In genomic region chr15:98868346-98869063, GRCm38 (mm10) we compare ENCODE assay signal across 8 mouse cellular contexts. TPM values are rescaled to one million over a fixed set of nuclear protein-coding genes. Genes with fewer than 3 reads are reported as not detected.
DNase-seq lines count a peak whose midpoint lies in the region; ATAC-seq and TF ChIP-seq lines count a peak whose summit lies in the region.

No protein-coding gene starts in this region.

- H3K27ac ChIP-seq in liver, adult 2 months (replicated peaks; ENCODE audit: insufficient read depth, low read depth, low read length): no peak overlapping the region
- peak overlapping the region; percentile 24; the same call in 1 of the 2 replicates for H3K27ac ChIP-seq in embryonic facial prominence, embryonic 14.5 days (replicated peaks; ENCODE audit: low read depth, low read length)
- peak overlapping the region; percentile 28; the same call in 1 of the 2 replicates for H3K27ac ChIP-seq in intestine, embryonic 16.5 days (ENCODE audit: low read length)
- H3K27ac ChIP-seq in neural tube, embryonic 14.5 days (ENCODE audit: low read depth, low read length): no peak overlapping the region

- H3K4me2 ChIP-seq in embryonic facial prominence, embryonic 14.5 days (ENCODE audit: low read depth, low read length): peak overlapping the region; percentile 98
- peak overlapping the region; percentile 97 for H3K4me2 ChIP-seq in intestine, embryonic 16.5 days (ENCODE audit: low read depth, low read length)
- peak overlapping the region; percentile 100 for H3K4me2 ChIP-seq in neural tube, embryonic 14.5 days (ENCODE audit: low read depth, low read length)

- no peaks in the 10 kb centered on the region for H3K9me3 ChIP-seq in embryonic facial prominence, embryonic 14.5 days (ENCODE audit: control insufficient read depth, low read length)
- no peaks in the 10 kb centered on the region for H3K9me3 ChIP-seq in intestine, embryonic 16.5 days (ENCODE audit: control insufficient read depth, low read length)
- H3K9me3 ChIP-seq in neural tube, embryonic 14.5 days (ENCODE audit: control insufficient read depth, low read length): no peaks in the 10 kb centered on the region

- peaks cover 50% of the 10 kb centered on the region for H3K79me2 ChIP-seq in liver, adult 2 months (ENCODE audit: control insufficient read depth, insufficient read depth, low read length)

- DNase-seq in liver, adult 2 months (ENCODE audit: extremely low read depth, low read depth, low spot score): no peak
- no peak for DNase-seq in liver
- no peak for DNase-seq in embryonic facial prominence, embryonic 14.5 days (ENCODE audit: low spot score)
- DNase-seq in left cerebral cortex, adult 11 months (ENCODE audit: low spot score): no peak
- no peak for DNase-seq in B cell, adult 2 months
- no peak for DNase-seq in adrenal gland, postnatal 14 days

- WGBS in liver, adult 2 months: 36% methylated on average over 11 of the region's 11 CpGs
- WGBS in embryonic facial prominence, embryonic 14.5 days: 34% methylated on average over 11 of the region's 11 CpGs
- WGBS in intestine, embryonic 16.5 days: 31% methylated on average over 11 of the region's 11 CpGs
- 42% methylated on average over 11 of the region's 11 CpGs for WGBS in neural tube, embryonic 14.5 days

- no peaks in the 10 kb centered on the region for H3K27me3 ChIP-seq in liver, adult 2 months (ENCODE audit: control insufficient read depth, insufficient read depth, low read length)
- no peaks in the 10 kb centered on the region for H3K27me3 ChIP-seq in embryonic facial prominence, embryonic 14.5 days (replicated peaks; ENCODE audit: control insufficient read depth, insufficient read depth, low read length)
- no peaks in the 10 kb centered on the region for H3K27me3 ChIP-seq in intestine, embryonic 16.5 days (replicated peaks; ENCODE audit: control insufficient read depth, insufficient read depth, low read length)
- H3K27me3 ChIP-seq in neural tube, embryonic 14.5 days (ENCODE audit: control insufficient read depth, insufficient read depth, low read length): peaks cover 3% of the 10 kb centered on the region; the same call in 1 of the 2 replicates

- peak overlapping the region; percentile 35 for H3K9ac ChIP-seq in liver, adult 2 months (ENCODE audit: low read depth, low read length)
- peak overlapping the region; percentile 96 for H3K9ac ChIP-seq in embryonic facial prominence, embryonic 14.5 days (ENCODE audit: low read depth, low read length)
- H3K9ac ChIP-seq in intestine, embryonic 16.5 days (ENCODE audit: low read depth, low read length): peak overlapping the region; percentile 90
- H3K9ac ChIP-seq in neural tube, embryonic 14.5 days (replicated peaks; ENCODE audit: low read depth, low read length): 0 out of 2 replicates have a peak overlapping the region, but pooled peaks have one; percentile 32

- no peak for ATAC-seq in embryonic facial prominence, embryonic 14.5 days (ENCODE audit: low read depth)
- ATAC-seq in intestine, embryonic 16.5 days: no peak
- ATAC-seq in neural tube, embryonic 14.5 days (ENCODE audit: low read depth): no peak

- no peak overlapping the region for H3K4me3 ChIP-seq in liver, adult 2 months (ENCODE audit: insufficient read depth, low read depth, low read length)
- H3K4me3 ChIP-seq in embryonic facial prominence, embryonic 14.5 days (ENCODE audit: low read depth, low read length): peak overlapping the region; percentile 96
- H3K4me3 ChIP-seq in intestine, embryonic 16.5 days (ENCODE audit: low read length): peak overlapping the region; percentile 72
- peak overlapping the region; percentile 99 for H3K4me3 ChIP-seq in neural tube, embryonic 14.5 days (ENCODE audit: low read depth, low read length)

- H3K4me1 ChIP-seq in liver, adult 2 months (ENCODE audit: control insufficient read depth, insufficient read depth, low read length): peaks cover 27% of the 10 kb centered on the region
- H3K4me1 ChIP-seq in embryonic facial prominence, embryonic 14.5 days (ENCODE audit: control insufficient read depth, insufficient read depth, low read length): peaks cover 21% of the 10 kb centered on the region
- H3K4me1 ChIP-seq in intestine, embryonic 16.5 days (ENCODE audit: control insufficient read depth, insufficient read depth, low read length): peaks cover 25% of the 10 kb centered on the region
- H3K4me1 ChIP-seq in neural tube, embryonic 14.5 days (ENCODE audit: control insufficient read depth, insufficient read depth, low read length): peaks cover 35% of the 10 kb centered on the region

- TF ChIP-seq CTCF in liver, adult 2 months (IDR thresholded peaks at IDR 0.05; ENCODE audit: low read depth, low read length): no peak

- no peak for TF ChIP-seq POLR2A in liver, adult 2 months (IDR thresholded peaks at IDR 0.05; ENCODE audit: extremely low read depth, insufficient read depth, low read length)

- H3K36me3 ChIP-seq in liver, adult 2 months (ENCODE audit: control insufficient read depth, insufficient read depth, low read length): peaks cover 23% of the 10 kb centered on the region
- peaks cover 32% of the 10 kb centered on the region for H3K36me3 ChIP-seq in embryonic facial prominence, embryonic 14.5 days (ENCODE audit: control insufficient read depth, insufficient read depth, low read length)
- H3K36me3 ChIP-seq in intestine, embryonic 16.5 days (ENCODE audit: control insufficient read depth, insufficient read depth, low read length): peaks cover 10% of the 10 kb centered on the region
- peaks cover 29% of the 10 kb centered on the region for H3K36me3 ChIP-seq in neural tube, embryonic 14.5 days (ENCODE audit: control insufficient read depth, insufficient read depth, low read length)

RNA-seq across cellular contexts. Expression of gene Kmt2d, which starts 2.5 kb away (rescaled TPM):
- total RNA-seq in liver, adult 2 months (2014; rRNA removed): 6.6 and 10.1 TPM in 2 replicates
- polyA plus RNA-seq in liver, adult 2 months (2012; rRNA removed): 7.1 and 10.3 TPM in 2 replicates
- polyA plus RNA-seq in embryonic facial prominence, embryonic 14.5 days (2014; fragmentation: Nextera tagmentation; extraction: Ambion mirVana): 13.8 and 15.5 TPM in 2 replicates
- 7.7 and 7.9 TPM in 2 replicates for polyA plus RNA-seq in intestine, embryonic 16.5 days (2015; fragmentation: Nextera tagmentation; extraction: Ambion mirVana)
- polyA plus RNA-seq in neural tube, embryonic 14.5 days (2014; fragmentation: Nextera tagmentation; extraction: Ambion mirVana): 14.4 and 16.8 TPM in 2 replicates
- total RNA-seq in adrenal gland, postnatal 14 days (2021): 64.0 and 66.6 TPM in 2 replicates

RNA-seq across cellular contexts. Expression of gene Rhebl1, which starts 25.8 kb away (rescaled TPM):
- total RNA-seq in liver, adult 2 months (2014; rRNA removed): 0.94 and 1.8 TPM in 2 replicates
- polyA plus RNA-seq in liver, adult 2 months (2012; rRNA removed): 0.35 and 0.37 TPM in 2 replicates
- 8.4 and 12.2 TPM in 2 replicates for polyA plus RNA-seq in embryonic facial prominence, embryonic 14.5 days (2014; fragmentation: Nextera tagmentation; extraction: Ambion mirVana)
- polyA plus RNA-seq in intestine, embryonic 16.5 days (2015; fragmentation: Nextera tagmentation; extraction: Ambion mirVana): 11.3 and 12.3 TPM in 2 replicates
- 19.9 and 21.3 TPM in 2 replicates for polyA plus RNA-seq in neural tube, embryonic 14.5 days (2014; fragmentation: Nextera tagmentation; extraction: Ambion mirVana)
- 3.0 and 3.6 TPM in 2 replicates for total RNA-seq in adrenal gland, postnatal 14 days (2021)

RNA-seq across cellular contexts. Expression of gene Dhh, which starts 29.8 kb away (rescaled TPM):
- total RNA-seq in liver, adult 2 months (2014; rRNA removed): under 0.01 and 0.13 TPM in 2 replicates
- polyA plus RNA-seq in liver, adult 2 months (2012; rRNA removed): 0.18 and 0.45 TPM in 2 replicates
- polyA plus RNA-seq in embryonic facial prominence, embryonic 14.5 days (2014; fragmentation: Nextera tagmentation; extraction: Ambion mirVana): 2.0 and 3.1 TPM in 2 replicates
- polyA plus RNA-seq in intestine, embryonic 16.5 days (2015; fragmentation: Nextera tagmentation; extraction: Ambion mirVana): 0.83 and 1.6 TPM in 2 replicates
- 0.32 and 2.0 TPM in 2 replicates for polyA plus RNA-seq in neural tube, embryonic 14.5 days (2014; fragmentation: Nextera tagmentation; extraction: Ambion mirVana)
- total RNA-seq in adrenal gland, postnatal 14 days (2021): 1.9 and 3.5 TPM in 2 replicates

RNA-seq across cellular contexts. Expression of gene Prkag1, which starts 37.2 kb away (rescaled TPM):
- total RNA-seq in liver, adult 2 months (2014; rRNA removed): 40.1 and 41.4 TPM in 2 replicates
- 35.6 and 37.7 TPM in 2 replicates for polyA plus RNA-seq in liver, adult 2 months (2012; rRNA removed)
- 71.7 and 80.6 TPM in 2 replicates for polyA plus RNA-seq in embryonic facial prominence, embryonic 14.5 days (2014; fragmentation: Nextera tagmentation; extraction: Ambion mirVana)
- 92.2 and 94.6 TPM in 2 replicates for polyA plus RNA-seq in intestine, embryonic 16.5 days (2015; fragmentation: Nextera tagmentation; extraction: Ambion mirVana)
- 57.7 and 61.6 TPM in 2 replicates for polyA plus RNA-seq in neural tube, embryonic 14.5 days (2014; fragmentation: Nextera tagmentation; extraction: Ambion mirVana)
- 59.1 and 62.5 TPM in 2 replicates for total RNA-seq in adrenal gland, postnatal 14 days (2021)

RNA-seq across cellular contexts. Expression of gene Lmbr1l, which starts 49.5 kb away (rescaled TPM):
- 24.3 and 28.8 TPM in 2 replicates for total RNA-seq in liver, adult 2 months (2014; rRNA removed)
- 21.3 and 32.4 TPM in 2 replicates for polyA plus RNA-seq in liver, adult 2 months (2012; rRNA removed)
- 3.9 and 4.3 TPM in 2 replicates for polyA plus RNA-seq in embryonic facial prominence, embryonic 14.5 days (2014; fragmentation: Nextera tagmentation; extraction: Ambion mirVana)
- 20.4 and 23.6 TPM in 2 replicates for polyA plus RNA-seq in intestine, embryonic 16.5 days (2015; fragmentation: Nextera tagmentation; extraction: Ambion mirVana)
- 7.3 and 10.5 TPM in 2 replicates for polyA plus RNA-seq in neural tube, embryonic 14.5 days (2014; fragmentation: Nextera tagmentation; extraction: Ambion mirVana)
- 21.4 and 26.3 TPM in 2 replicates for total RNA-seq in adrenal gland, postnatal 14 days (2021)

Comparison
In these comparisons a context has a peak if more than half of its experiments do, and no peak if none do; other contexts are left out.
1. H3K27ac ChIP-seq: peak in embryonic facial prominence, embryonic 14.5 days (single experiment) and intestine, embryonic 16.5 days (single experiment); none in liver, adult 2 months (single experiment) and neural tube, embryonic 14.5 days (single experiment).
2. H3K9ac ChIP-seq: peak in every context shown above with its lines; median percentile 96 in embryonic facial prominence, embryonic 14.5 days; 90 in intestine, embryonic 16.5 days; 35 in liver, adult 2 months; 32 in neural tube, embryonic 14.5 days.
3. Peak in every context shown above with its lines, with median percentiles within 50 percentile points of each other: H3K4me2 ChIP-seq.